Mouse (Mus musculus) left cerebral cortex, adult 11 months (tissue): ENCODE measurements around the gene 9430097D07Rik.

ENCODE experiments used
- DNase-seq: peaks from one replicate; pipeline ENCODE4 v3.0.0; 2022; ENCODE audit warnings: low spot score

9430097D07Rik gene

DNA sequence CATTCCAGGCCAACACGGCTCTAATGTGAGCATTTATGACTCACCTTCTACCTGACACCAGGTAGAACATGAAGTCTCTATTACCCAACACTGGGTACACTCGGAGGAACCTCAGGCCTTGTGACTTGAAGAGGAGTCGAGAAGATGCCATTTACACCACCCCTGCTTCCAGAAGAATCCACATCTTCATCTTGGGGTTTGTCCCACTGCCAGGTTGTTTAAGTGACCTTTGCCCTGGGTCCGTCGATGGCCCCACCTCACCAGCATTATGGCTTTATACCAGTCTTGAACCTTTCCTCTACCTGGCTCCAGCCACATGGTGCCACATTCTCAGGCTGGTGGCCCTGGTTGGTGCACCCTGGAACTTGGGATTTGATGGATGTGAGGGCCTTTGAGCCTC lies 21.8 kb upstream of the 9430097D07Rik start:
- DNase-seq = no peak

DNA sequence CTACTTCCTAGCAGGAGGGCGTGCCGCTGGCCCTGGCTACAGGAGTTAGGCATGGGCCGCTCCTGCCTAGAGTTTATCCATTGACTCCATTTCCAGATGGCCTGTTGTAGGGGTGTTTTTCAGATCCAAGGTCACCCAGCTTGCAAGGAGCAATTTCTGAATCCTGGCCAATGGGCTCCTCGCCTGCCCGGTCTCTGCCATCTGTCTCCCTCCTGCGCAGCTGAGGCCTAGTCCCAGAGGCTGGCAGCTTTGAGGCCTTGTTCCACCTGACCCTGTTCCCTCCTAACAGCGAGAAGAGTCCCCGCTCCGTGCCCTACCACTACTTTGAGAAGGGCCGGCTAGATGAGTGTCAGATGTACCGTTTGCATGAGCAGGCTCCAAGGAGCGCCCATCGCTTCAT lies 21.2 kb upstream of the 9430097D07Rik start:
- no peak for DNase-seq

DNA sequence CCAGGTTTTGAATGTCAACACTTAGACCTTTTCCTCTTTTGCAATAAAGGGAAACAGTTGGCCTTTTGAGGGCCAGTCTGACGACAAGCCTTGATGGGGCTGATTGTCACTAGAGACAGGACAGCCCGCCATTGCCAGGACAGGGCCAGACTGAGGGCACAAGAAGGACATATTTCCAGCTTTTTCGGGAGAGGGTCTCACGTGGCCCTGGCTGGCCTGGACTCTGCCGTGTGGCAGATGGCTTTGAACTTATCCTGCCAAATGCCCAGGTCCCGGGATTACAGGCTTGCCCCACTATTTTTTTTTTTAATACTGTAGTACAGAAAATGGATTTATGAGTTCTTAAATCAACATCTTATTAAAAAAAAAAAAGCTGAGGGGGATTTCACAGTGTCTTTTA lies 15.8 kb upstream of the 9430097D07Rik start:
- DNase-seq = no peak

DNA sequence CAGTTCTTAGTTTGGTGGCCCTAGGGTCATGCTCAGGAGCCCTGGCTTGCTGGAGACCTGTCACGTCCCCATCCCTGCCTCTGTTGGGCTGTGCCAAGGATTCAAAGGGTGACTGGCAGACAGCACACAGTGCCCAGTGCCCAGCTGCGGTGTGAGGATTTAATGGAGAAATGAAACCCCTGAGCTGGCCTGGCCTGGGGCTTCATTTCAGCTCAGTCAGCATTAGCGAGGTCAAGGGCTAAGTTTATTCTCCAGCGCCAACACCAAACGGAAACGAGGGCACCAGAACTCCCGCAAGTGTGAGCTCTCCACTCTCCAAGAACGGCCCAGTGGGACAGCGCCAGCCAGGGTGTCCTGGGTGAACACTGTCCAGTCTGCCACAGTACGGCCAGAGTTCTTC lies 14.7 kb upstream of the 9430097D07Rik start:
- no peak for DNase-seq

DNA sequence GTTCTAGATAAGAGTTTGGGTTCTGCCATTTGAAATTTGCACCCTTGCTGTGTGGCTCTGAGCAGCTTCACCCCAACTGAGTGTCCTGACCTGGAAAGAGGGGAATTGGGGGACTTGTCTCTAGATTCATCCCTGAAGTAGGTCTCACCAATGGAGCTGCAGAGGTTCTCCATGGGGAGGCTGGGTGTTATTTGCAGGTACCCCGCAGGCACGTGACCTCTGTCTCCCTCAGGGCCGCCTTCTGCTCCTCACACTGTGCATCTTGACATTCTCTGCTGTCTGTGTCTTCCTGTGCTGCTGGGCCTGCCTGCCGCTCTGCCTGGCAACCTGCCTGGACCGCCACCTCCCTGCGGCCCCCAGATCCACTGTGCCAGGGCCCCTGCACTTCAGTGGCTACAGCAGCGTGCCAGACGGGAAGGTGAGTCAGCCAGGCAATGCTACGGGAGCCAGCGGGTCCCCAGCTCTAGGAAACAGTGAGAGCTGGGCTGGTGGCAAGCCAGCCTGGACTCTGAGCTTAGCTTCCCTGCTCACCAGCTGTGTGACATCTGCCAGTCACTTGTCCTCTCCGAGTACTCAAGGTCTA lies 13.8 kb upstream of the 9430097D07Rik start:
- DNase-seq = no peak

DNA sequence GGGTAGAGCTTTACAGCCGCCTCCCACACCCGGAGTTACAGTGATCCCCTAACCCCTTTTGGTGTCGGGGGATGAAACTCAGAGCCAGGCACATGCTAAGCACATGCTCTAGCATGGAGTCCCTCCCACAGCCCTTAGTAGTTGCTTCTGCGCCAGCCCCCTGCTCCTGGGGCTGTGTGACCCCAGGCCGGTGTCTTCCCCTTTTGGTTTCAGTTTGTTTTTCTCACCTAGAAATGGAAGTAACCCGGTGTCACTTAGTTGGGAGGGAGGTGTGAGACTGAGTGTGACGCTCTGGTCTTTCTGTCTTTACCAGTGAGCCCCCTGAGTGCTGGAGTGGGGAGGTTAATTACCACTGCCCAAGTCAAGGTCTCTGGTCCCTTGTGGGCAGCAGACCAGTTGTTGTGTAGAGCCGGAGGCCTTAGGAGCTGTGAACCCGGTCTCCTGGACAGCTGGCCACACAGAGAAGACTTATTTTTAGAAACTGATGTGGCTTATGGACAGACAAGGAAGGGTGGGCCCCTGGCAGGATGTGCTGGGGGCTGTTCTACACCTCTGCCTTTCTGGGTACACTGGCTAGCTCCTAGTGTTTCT lies 12.3 kb upstream of the 9430097D07Rik start:
- no peak for DNase-seq

DNA sequence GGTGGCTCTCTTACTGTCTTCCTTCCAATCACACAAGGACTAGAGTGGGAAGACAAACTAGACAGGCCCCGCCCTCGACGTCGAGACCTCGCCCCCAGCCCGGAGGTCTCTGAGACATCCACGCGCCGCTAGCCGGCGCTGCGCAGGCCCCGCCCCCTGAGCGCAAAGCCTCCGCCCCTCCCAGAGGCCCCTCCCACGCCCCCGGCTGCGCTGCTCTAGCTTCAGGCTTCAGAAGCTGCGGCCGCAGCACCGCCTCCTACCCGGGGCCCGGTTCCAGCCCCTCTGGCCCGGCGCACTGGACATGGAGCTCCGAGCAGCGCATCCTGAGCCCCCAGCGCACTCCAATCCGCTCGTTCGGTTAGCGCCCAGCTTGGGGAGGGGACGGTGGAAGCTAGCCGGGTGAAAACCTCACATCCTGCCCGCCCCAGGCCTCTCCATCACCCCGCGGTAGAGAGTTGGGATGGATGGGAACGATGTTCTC lies 11.4 kb upstream of the 9430097D07Rik start, which contains the start of gene St6galnac4:
Gene St6galnac4, plus strand, starts transcription at position 225 of the 481 bp plus-strand sequence.
- DNase-seq = peak; percentile 80

DNA sequence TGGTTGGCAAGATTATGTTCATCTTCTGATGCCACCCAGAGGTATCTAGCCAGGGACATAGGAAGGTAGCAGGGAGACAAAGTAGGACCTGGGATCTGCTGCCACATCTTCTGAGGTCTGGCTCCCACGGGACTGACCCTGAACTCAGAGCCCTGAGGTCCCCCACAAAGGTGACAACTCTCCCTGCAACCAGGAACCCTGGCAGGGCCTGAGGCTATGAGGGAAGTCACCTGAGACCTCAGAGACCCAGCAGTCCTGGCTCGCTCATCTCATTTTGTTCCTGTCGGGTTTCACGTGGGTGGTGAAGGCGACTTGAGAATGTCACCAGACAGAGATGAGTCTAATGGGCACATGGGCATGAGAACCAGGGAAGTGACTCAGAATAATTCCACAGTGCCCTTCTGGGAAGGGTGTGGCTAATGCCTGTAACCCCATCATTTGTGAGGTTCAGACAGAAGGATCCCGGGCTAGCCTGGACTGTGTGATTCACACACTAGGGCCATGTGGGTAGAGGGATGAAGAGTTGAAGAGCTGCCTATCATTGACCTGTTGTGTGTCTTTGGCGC lies 9.7 kb upstream of the 9430097D07Rik start:
- no peak for DNase-seq

DNA sequence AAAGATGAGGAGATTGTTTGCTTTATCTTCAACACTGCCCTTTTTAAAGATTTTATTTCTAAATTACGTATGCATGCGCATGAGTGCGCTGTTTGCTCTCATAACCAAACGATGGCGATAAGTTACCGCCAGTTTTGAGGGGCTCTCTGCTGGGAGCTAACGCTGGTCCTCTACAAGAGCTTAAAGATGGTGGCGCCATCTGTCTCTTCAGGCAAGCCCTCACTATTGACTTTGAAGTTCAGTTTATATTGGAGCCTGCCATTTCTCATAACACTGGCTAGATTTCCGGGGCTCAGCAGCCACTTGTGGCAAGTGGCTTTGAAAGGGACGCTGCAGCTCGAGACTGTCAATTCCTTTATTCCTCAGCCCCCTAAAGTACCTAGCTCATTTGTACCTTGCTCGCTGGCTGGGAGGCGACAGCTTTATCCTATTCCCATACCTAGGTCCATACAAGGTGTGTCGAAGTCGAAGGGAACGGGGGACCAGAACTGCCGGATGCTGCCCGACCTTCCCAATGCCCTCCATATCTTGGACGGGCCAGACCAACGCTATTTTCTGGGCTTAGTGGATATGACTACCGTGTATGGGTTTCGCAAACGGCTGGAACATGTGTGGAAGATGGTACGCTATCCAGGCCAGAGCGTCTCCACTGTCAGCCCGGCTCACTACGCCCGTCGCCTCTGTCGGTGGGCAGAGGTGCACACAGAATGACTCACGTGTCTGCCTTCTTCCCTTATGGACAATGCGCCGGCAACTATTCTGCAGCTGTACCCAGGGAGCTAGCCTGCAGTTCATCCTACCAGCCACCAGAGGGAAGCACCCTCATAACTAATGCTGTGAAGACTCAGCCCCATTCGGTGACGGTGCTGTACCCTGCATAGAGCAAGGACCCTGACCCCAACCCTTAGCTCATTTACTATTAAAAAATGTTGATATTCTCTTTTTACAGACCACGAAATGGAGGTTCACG lies 7.6 kb upstream of the 9430097D07Rik start:
- DNase-seq = peak; percentile 88

DNA sequence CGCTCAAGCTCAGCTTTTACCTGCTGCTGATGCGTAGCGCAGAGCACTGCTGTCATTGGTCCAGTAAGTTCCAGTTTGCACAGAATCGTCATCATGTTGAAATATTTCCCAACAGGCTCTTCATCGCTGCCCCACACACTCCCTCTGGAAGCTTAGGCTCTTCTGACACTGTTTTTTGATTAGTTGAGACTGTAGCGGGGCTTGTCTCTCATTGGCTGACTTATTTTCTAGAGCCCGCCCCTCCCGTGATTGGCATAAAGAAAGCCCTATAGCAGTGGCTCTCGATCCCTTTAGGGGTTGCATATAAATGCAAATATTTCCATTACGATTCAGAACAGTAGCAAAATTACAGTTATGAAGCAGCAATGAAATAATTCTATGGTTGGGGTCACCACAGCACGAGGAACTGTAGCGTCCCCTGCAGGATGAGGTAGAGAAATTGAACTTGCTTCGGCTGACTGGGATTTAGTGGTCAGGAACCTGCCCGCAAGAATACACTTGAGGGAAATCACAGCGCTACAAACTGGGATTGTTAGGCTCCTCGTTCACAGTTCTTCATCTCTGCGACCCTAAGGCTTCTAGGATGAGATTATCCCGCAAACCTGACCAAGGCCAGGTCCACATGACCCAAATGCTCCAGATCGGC lies 6.1 kb upstream of the 9430097D07Rik start:
- peak; percentile 75 for DNase-seq

DNA sequence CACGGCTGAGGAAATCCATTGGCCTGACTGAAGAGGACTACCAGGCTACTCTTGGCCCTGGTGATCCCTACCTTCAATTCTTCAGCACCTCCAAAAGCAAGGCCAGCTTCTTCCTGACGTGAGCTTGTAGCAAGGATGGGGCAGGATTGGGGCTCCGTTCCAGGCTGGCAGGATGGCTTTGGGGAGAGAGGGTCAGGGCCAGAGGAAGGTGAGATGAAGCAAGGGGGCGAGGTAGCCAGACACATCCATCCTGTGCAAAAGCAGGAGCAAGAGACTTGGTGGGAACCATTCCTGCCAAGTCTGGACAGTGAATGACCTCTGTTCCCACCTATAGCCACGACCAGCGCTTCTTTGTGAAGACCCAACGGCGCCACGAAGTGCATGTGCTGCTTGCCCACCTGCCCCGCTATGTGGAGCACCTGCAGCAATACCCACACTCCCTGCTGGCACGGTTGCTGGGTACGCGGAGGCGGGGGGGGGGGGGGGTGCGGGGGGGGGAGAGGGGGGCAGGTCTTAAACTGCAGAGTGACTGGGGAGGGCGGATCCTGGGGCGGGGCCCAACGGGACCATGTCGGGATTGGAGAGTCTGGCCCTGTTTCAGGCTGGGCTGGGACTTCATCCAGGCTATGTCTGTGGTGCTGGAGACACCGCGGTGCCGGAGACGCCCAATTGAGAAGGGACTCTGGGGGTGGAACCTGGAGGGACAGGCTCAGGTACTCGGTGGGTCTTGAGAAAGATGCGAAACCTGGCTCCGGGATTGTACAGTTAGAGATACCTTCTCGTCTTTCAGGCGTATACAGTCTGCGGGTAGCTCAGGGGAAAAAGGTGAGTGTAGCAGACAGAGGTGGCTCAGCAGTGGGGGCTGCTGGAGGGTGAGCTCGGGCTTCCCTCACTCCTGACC lies 2.9 kb upstream of the 9430097D07Rik start:
- no peak for DNase-seq

DNA sequence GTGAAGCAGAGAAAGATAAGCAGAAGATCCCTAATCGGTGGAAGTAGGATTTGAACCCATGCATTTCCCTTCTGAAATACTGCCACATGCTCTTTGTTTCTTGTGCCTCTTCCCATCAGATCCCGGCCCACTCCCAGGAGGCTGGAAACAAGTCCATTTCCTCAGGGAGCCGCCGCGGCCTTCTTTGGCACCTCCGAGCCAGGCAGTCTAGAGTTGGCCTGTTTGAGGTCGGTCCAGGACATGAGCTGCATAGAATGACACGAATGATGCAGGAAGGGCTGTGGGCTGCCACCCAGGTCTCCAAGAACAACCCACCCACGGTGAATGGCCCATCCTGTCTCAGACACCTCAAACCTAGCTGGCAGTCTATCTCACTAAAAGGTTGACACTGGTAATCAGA lies 1.0 kb upstream of the 9430097D07Rik start:
- no peak for DNase-seq

DNA sequence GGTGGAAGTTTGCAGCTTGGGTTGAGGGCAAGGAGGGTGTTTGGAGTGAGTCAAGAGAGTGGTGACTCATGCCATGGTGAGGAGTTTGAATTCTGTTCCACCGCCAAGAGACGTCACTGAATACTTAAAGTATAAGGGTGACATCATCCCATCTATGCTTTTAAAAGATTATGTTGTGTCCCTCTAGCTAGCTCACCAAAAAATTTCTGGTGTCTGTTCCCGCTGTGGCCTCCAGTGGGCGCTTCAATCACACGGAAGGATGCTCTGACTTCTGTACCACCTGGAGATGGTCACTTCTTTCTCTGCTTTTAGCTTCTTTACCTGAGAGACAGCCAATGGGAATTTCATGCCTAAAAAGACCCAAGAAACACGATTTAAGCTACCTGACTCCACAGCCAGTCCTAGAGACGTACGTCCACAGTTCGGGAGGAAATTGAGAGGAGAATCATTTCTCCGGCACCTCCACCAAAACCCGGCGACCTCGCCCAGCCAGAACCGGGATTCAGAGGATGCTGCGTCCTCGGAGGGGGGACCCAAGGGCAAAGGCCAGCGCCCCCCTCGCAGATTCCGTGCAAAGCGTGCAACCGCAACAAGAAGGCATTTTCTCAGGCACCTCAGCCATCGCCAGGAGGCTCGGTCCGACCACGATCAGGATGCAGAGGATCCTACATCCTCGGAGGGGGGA lies 441 bp downstream of the 9430097D07Rik start:
- peak; percentile 70 for DNase-seq

DNA sequence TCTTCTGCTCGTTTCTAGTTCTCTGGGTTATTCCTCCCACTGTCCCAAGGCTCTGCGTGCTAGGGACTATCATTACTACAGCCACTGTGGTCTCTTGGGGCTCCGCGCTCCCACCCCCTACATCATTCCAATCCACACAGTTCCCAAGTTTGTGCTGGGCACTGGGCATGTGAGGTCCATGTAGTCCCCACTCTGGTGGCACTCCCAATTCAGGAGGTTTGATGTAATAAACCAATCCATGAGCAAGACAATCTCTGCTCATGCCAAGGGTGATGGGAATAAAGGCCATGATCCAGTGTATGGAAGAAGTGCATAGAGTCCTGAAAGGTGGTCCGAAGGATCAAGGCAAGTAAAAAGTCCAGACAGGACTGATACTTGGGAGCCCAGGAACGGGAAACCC lies 987 bp downstream of the 9430097D07Rik start, which contains the start of gene Pip5kl1:
Gene Pip5kl1, plus strand, starts transcription at position 301 of the 400 bp plus-strand sequence.
- no peak for DNase-seq

DNA sequence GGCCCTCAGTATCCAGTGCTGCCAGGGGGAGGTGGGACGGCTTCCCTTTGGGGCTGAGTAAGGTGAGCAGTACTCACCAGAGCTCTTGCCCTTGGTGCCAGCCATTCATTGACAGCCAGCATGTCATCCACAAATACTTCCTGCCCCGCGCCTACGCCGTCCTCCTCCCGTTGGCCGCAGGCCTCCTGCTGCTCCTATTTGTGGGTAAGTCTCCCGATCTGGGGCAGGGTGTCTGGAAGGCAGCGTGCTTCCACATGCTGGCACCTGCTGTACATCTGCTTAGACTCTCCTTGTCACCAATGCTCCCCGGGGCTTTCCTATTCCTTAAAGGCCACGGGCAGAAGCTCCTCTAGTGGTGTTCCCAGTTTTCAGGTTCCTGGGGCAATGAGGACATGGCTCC lies 3.3 kb downstream of the 9430097D07Rik start:
- no peak for DNase-seq

DNA sequence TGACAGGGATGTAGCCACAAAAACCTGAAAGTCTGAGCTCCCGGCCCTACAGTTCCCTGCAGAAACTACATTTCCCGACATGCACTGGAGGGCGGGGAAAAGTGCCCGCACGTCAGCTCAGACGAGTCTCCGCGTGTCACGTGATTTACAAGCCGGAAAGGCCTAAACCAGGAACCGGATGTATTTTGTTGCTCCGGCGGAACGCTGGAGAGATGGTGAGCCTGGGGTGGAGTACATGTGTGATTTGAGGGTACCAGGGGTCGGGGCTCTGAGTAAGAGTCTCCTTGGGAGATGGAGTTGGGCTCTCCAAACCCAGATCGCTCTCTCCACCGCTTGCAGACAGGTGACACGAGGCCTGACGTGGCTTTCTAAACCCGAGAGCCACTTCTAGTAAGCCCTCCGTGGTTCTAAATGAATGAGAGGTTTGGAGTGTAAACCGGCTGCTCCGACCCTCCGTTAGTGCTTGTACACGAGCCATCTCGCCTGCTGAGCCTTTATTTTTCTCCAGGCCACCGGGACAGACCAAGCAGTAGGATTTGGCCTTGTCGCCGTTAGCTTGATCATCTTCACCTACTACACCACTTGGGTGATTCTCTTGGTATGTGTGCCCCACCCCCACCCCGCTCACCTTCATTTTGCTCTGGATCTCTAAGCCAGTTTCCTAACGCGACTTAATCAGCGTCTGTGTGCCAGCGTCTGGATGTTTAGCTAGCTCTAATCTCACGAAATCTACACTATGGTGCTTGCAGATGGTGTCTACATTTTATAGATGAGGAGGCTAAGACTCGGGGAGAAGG lies 4.6 kb downstream of the 9430097D07Rik start, which contains the start of gene Dpm2:
Gene Dpm2, plus strand, starts transcription at position 161 of the 797 bp plus-strand sequence.
- DNase-seq = peak; percentile 87

DNA sequence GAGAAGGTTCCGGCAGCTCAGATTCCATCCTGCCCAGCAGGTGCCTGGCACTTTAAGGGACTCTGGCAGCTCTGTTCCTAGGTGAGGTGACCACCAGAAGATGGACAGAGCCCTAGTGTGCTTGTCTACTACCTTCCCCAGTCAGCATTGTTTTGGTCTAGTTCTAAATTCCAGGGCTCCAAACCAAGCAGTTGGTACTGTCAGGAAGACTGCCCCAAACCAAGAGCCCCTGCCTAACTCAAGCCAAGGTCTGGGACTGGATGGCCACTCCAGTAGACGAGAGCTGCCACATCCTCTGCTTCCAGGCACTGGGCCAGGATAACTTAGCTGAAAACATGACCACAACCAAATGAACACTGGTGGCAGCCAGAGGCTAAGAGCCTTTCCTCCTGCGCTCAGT lies 6.5 kb downstream of the 9430097D07Rik start:
- no peak for DNase-seq

DNA sequence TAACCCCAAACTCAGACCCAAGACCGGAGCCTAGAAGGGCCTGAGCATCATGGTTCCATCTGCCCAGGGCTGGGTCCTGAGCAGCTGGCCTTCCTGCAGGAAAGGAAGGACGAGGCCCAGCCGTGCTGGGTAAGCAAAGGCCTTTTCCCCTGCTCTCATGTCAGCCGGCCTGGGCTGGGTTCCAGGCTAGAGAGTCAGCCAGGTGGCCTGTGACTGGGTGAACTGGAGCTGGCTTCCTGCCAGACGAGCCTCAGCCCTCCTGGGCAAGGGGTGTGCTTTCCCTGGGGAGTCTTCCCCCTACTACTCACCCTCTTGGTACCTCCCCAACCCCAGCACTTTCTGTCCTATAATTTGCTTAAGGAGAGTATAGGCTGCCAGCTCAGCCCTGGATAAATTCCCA lies 7.3 kb downstream of the 9430097D07Rik start:
- no peak for DNase-seq

DNA sequence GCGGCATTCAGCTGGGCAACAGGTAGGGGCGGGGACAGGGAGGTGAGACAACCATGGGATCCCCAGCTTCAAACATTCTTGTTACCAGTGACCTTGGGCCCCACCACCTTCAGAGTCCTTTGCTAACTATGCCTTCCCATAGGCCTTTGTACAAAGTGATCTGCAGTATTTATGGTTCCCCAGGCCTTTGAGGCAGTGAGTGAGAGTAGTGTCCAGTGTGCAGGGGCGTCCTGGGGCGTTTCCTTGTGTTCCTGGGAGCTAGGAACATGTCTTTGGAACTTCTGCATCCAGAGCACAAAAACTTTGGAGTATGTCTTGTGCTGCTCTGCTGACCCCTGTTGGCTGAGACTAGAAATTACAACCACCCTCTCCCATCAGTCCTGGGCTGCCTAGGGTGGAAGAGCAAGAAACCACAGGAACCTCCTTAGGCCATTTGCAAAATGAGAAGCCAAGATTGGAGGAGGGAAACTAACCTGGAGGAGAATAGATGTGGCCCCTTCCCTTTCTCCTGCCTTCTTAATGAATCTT lies 8.9 kb downstream of the 9430097D07Rik start:
- peak; percentile 61 for DNase-seq
